Mouse (Mus musculus): Measurements from ENCODE around the gene Galnt18.

Gene Galnt18

GRCm38 (mm10) chr7:111563316-111564110 is 216.3 kb downstream of the Galnt18 start:
- no peak for DNase-seq (ENCODE audit: low spot score in 2 of 2)

- no peak for DNase-seq (ENCODE audit: low spot score in 2 of 2)
Observed at GRCm38 (mm10) chr7:111560097-111560496, 219.7 kb downstream of the Galnt18 start.

GRCm38 (mm10) chr7:111559011-111559410 is 220.8 kb downstream of the Galnt18 start:
- DNase-seq (ENCODE audit: low spot score in 2 of 2), result no peak

DNA sequence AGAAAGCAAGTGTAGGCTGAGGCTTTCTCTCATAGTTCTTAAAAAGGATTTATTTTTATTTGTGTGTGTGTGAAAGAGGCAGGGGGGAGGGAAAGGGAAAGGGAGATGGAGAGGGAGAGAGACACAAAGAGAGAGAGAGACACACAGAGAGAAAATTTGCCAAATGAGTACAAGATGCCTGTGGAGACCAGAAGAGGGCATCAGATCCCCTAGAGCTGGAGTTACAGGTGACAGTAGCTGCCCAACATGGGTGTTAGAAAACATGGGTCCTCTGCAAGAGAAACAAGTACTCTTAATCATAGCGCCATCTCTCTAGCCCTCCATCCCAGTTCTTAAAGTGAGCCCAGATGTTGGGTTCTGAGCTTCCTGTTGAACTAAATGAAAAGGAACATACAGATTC is 228.8 kb downstream of the Galnt18 start:
- no peak for DNase-seq (ENCODE audit: low spot score in 2 of 2)

DNA sequence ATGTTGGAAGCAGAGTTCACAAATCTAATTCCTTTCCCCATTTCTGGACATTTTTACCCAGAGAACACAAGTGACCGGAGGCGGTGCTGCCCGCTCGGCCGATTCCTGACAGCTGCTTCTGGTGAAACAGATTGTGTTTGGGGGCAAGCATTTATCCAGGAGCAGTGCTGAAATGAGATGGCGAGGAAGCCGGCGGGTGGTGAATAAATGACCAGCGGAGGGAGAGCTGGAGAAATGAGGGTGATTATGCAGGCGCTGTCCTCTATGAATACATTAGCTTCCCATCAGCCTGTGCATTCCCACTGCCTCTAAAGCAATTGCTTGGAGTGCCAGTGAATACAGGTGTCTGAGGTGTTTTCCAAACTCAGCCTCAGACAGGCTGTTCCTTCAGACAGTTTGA is 232.7 kb downstream of the Galnt18 start:
- peak; percentile 57 to 66 for DNase-seq (ENCODE audit: low spot score in 2 of 2)

GRCm38 (mm10) chr7:111545614-111546013 is 234.2 kb downstream of the Galnt18 start:
- no peak for DNase-seq (ENCODE audit: low spot score in 2 of 2)

GRCm38 (mm10) chr7:111537946-111538345 is 241.8 kb downstream of the Galnt18 start:
- DNase-seq (ENCODE audit: low spot score in 2 of 2), result no peak

DNA sequence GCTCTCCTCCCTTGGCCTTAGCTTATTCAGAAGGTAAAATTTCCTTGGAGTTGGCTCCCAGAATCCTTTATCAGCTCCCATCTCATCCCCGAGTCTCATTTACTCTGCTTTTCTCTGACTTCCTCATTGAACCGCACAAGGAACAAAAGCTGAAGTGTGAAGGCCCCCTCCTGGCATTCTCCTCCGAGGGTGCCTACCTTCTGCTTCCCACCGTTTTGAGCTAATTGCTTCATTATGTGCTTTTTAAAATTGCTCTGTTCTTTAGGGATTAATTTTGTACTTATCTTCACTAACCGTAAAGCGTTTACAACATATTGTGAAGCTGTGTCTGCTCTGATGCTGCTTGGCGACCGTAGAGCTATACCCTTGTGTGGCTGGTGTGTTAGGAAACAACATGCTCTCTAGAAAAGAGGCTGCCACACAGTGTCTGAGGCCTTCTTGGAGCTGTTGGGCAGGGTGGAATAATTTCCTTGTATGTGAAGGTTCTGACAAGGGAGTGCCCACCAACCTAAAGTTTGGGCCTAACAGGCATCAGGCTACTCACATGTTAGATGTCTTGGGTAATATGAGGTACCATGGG is 244.9 kb downstream of the Galnt18 start:
- DNase-seq (ENCODE audit: low spot score in 2 of 2), result no peak

- DNase-seq (ENCODE audit: low spot score in 2 of 2), result no peak
Observed at GRCm38 (mm10) chr7:111528961-111529643, 250.7 kb downstream of the Galnt18 start.

GRCm38 (mm10) chr7:111528462-111528861 is 251.3 kb downstream of the Galnt18 start:
- no peak for DNase-seq (ENCODE audit: low spot score in 2 of 2)

DNA sequence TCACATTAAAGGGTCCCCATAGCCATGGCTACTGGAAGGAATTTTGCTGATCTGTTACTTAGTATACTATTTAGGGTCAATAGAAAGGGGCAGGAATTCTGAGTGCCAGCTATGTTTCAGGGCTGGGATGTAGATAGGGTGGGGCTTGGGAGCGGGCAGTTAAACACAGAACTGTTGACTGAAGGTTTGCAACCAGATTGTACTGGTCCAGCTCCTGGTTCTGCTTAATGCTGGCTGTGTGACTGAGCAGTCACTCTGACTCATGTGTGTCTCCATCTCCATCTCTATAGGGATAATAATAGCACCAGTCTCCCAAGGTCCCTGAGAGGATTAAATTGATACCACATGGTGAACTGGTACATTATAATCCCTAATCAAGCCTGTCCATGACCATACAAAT is 258.9 kb downstream of the Galnt18 start:
- DNase-seq (ENCODE audit: low spot score in 2 of 2), result no peak

DNA sequence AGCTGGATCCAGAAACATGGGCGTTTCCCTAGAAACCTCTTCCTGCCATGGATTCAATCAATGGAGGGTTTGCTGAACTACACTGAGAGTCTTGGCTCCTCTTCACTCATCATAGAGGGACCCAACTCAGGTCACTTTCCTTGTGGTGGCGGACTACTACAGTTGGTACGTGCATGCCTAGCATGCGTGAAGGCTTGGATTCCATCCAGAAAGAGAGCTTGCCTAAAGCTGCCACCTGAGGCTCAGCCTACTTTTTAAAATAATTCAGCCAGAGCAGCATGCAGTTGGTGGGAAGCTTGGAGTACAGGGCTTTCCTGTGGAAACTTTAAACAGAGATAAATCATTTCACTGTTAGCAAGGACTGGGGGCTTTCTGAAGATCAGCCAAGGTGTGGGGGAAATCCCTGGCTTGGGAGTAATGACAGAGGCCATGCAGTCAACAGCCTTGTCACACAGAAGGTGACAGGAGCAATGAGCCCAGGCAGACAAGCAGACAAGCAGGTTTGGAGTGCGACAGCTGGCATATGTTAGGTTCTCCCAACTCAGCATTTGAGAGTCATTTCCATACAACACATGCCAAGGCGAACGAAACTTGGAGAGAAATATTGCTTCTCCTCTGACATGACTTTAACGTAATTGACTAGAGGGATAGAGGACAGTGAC is 261.1 kb downstream of the Galnt18 start:
- DNase-seq (ENCODE audit: low spot score in 2 of 2), result peak; percentile 28 to 39

GRCm38 (mm10) chr7:111516882-111517281 is 262.9 kb downstream of the Galnt18 start:
- no peak for DNase-seq (ENCODE audit: low spot score in 2 of 2)

DNA sequence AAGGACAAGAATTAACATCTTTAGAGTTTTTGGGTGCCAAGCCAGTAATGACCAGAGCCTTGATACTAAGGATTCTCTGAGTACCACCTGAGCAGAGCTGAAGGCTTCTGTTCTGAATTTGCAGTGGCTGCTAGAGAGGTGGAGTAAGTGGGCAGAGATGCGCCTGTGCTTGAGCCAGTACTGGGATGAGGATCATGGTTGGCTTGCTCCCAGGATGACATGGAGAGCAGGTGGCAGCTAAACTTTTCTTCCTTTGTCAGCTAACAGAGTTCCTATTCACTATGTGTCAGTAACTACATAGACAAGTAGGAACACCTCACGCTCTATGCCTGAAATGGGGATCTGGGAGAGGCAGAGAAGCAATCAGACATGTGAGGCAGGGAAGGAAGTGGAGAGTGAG is 264.3 kb downstream of the Galnt18 start:
- DNase-seq (ENCODE audit: low spot score in 2 of 2), result no peak

DNA sequence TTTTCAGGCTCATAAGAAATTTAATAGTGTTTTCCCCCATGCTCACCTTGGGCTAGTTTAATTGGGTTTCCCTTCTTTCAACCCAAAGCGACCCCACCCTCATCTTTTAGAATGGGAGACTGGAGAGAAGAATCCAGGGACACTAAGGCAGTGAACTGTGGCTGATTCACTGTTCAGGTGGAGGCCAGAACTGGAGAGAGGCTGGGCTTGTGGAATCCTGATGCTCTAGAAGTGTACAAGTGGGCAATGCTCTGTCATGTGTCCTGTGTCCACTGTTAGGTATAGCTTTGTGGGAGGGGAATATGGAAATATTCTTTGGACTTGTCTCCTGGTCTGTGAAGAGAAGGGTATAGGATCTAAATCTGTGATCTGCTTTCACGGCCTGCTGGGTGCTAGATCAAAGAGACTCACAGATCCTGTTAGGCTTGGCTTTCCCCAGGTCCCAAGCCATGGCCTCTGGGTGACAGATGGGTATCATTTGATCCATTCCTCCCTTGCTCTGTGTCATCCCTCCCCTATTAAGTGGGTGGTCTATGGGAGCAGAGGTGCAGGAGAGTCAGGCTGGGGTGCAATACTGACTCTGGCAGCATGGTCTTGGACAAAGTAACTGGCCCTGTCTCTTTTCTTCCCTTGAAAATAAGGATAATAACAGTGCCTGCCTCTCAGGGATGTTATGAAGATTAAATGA is 270.5 kb downstream of the Galnt18 start:
- no peak for DNase-seq (ENCODE audit: low spot score in 2 of 2)

GRCm38 (mm10) chr7:111500616-111501015 is 279.2 kb downstream of the Galnt18 start:
- no peak for DNase-seq (ENCODE audit: low spot score in 2 of 2)

GRCm38 (mm10) chr7:111499255-111499790 is 280.5 kb downstream of the Galnt18 start:
- no peak for DNase-seq (ENCODE audit: low spot score in 2 of 2)

DNA sequence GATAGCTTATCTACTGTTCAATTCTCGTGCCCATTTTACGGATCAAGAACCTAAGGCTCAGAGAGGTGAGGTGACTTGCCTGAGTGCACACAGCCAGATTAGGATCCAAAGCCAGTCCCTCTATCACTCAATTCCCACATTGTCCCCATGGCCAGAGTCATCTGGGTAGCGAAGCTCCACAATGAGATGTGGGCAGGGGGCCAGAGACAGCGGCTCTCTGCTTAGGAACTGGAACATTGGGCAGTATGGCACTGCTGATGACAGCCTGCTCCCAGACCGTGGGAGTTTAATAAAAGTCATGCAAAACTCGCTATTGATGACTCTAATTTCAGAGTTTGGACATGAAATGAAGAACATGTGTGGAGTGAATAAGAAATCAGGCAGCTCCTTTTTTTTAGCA is 282.6 kb downstream of the Galnt18 start:
- DNase-seq (ENCODE audit: low spot score in 2 of 2), result peak in 1 of 2 experiments; percentile 38

DNA sequence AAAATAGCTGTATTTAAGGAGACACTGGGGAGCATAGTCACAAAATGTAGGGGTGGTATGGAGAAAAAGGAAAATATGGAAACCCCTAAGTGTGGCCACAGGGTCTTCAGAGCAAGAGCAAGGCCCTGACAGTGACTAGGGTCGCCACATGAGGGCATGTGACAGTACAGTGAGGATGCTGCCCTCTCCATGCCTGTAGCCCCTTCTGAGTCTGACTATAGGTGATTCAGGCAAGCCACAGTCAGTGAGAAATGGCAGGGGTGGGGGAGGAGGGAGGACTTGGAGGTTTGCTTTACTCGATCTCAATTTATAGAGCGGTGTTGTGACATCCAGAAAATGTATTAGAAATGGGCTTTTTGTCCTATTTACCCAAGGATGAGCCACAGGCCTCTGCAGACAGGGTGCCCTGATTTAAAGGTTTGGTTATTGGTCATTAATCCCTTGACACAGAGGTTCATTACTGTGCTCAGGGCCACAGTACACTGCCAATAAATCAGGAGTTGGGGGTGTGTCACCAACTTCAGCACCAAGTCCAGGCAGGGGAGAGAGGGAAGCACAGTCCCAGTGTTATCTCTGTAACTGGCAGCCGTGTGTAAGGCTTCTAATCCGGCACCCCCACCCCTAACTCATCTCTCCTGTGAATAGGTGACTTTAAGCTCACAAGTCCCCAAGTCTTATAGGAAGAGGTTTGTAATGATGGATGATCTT is 287.4 kb downstream of the Galnt18 start:
- DNase-seq (ENCODE audit: low spot score in 2 of 2), result no peak

- DNase-seq (ENCODE audit: low spot score in 2 of 2), result no peak
Observed at GRCm38 (mm10) chr7:111491566-111491965, 288.2 kb downstream of the Galnt18 start.

GRCm38 (mm10) chr7:111486811-111487333 is 292.9 kb downstream of the Galnt18 start:
- DNase-seq (ENCODE audit: low spot score in 2 of 2), result no peak
